Mouse (Mus musculus) megakaryocyte, embryonic 14.5 days (primary cell): ENCODE data around the gene Slc7a5. TPM values are rescaled to one million over a fixed set of nuclear protein-coding genes. Genes with fewer than 3 reads are reported as not detected.

Experiments used
- H3K27me3 ChIP-seq: replicated peaks from 2 replicates; pipeline ENCODE3; 2012; ENCODE audit warnings: inconsistent platforms
- H3K36me3 ChIP-seq: replicated peaks from 2 replicates; pipeline ENCODE3; 2012; ENCODE audit warnings: low read length, inconsistent platforms, mixed read lengths
- H3K4me1 ChIP-seq: 2 replicates; pipeline ENCODE4 v1.6.1; 2012; ENCODE audit warnings: inconsistent platforms
- H3K4me3 ChIP-seq: replicated peaks from 2 replicates; pipeline ENCODE3; 2012; ENCODE audit warnings: moderate library complexity, mild to moderate bottlenecking, inconsistent platforms
- H3K9me3 ChIP-seq: 2 replicates; pipeline ENCODE4 v1.6.1; 2012; ENCODE audit warnings: inconsistent platforms
- FLI1 ChIP-seq: IDR thresholded peaks from 2 replicates; pipeline ENCODE4 v1.6.1; 2012; ENCODE audit warnings: low read length, inconsistent platforms, mixed read lengths
- GATA1 ChIP-seq: IDR thresholded peaks from 3 replicates; pipeline ENCODE4 v1.6.1; 2012; ENCODE audit warnings: mixed read lengths, low read length, inconsistent platforms, borderline replicate concordance
- polyA plus RNA-seq: library from polyadenylated mRNA; stranded (reverse); fragments of >175 nt; gene quantifications from 2 replicates; pipeline ENCODE4 v1.2.3, GENCODE M21; 2012; ENCODE audit warnings: low replicate concordance; ENCODE audit not compliant: insufficient read depth

The Slc7a5 gene
- polyA plus RNA-seq, 1 experiment: 77.3 TPM

DNA sequence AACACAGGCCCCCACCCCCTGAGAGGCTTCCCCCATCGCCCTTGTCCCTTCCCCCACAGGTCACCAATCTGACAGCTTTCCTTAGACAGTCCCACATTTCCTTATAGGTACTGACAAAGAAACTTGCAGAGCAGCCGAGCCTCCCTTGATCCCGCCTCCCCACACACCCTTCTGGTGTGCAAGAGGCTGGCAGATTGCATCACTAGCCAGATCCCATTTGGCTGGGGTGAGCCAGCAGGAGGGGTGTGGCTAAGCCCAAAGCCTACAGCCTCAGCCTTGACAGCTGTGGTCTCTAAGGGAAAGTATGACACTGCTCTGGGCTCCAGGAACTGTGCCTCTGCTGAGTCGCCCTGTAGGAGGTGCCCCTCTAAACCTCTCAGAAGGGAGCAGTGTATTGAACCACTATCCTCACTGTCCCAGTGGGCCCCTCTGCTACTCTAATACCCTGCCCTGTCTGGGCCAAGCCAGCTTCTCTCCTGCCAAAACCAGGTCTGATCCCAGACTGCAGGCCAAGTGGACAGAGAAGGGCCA lies 9.0 kb downstream of the Slc7a5 start:
- H3K36me3 ChIP-seq: peaks cover 70% of the 10 kb centered on the region
- TF ChIP-seq GATA1 (no peak), FLI1 (no peak)
- no peaks in the 10 kb centered on the region for H3K9me3 ChIP-seq
- H3K4me1 ChIP-seq: peaks cover 99% of the 10 kb centered on the region
- peak overlapping the region; percentile 89 for H3K4me3 ChIP-seq
- H3K27me3 ChIP-seq: no peaks in the 10 kb centered on the region

DNA sequence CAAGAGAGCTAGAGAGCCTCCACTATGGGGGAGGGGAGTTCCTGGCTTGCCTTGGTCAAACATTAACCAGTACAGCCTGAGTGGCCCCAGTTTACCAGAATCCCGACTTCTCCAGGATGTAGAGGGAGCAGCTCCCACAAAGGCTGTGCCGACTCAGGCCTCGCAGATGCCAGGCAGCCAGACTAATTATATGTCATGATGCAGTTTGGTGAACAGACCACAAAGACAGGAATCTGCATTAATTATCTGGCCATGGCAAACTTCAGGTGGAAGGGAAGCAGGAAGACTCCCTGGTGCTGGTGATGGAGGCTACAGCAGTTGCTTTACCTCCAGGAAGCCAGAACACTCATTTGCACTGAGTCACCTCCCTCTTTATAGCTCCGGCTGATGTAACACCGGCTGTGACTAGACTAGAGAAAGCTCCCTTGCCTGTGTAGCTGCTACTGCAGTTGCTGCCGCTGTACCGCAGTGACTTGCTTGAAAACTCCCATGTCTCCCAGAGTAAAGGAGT lies 9.6 kb downstream of the Slc7a5 start:
- Histone ChIP-seq H3K27me3 (no peaks in the 10 kb centered on the region), H3K4me3 (peak overlapping the region; percentile 89), H3K36me3 (peaks cover 71% of the 10 kb centered on the region), H3K4me1 (peaks cover 99% of the 10 kb centered on the region), H3K9me3 (no peaks in the 10 kb centered on the region)
- TF ChIP-seq FLI1 (no peak), GATA1 (no peak)

- Histone ChIP-seq H3K4me1 (peaks cover 99% of the 10 kb centered on the region), H3K4me3 (peak overlapping the region; percentile 89), H3K36me3 (peaks cover 72% of the 10 kb centered on the region), H3K9me3 (no peaks in the 10 kb centered on the region), H3K27me3 (no peaks in the 10 kb centered on the region)
- TF ChIP-seq FLI1 (no peak), GATA1 (no peak)
These were observed 10.3 kb downstream of the Slc7a5 start for GRCm38 (mm10) chr8:121897205-121897604.

DNA sequence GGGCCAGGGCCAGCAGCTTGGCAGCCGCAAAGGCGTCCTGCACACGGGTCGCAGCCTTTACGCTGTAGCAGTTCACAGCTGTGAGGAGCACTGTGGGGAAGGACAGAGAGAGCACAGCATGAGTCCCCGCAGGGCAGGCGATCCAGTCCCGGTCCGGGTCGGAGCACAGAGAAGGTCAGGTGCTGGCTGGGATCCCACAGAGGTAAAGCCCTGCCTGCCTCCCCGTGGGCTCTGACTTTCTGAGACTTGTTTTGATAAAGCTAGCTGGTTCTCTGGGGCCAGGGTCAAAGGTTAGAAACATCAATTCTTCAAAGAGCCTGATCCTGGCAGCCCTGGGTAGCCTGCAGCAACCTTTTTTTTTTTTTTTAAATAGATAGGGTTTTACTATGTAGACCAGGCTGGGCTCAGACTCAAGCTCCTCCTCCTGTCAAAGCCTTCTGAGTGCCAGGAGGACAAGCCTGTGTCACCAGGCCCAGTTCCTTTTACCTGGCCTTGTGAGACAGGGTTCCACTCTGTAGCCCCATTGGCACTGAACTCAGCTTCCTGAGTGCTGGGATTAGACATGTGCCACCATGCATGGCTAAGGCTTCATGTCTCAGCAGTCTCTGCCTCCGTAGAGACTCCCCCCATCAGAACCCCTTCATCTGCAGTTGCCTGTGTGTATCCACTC lies 10.9 kb downstream of the Slc7a5 start:
- TF ChIP-seq GATA1: no peak
- no peak for TF ChIP-seq FLI1
- peaks cover 99% of the 10 kb centered on the region for H3K4me1 ChIP-seq

GRCm38 (mm10) chr8:121895910-121896309 lies 11.6 kb downstream of the Slc7a5 start:
- Histone ChIP-seq H3K27me3 (no peaks in the 10 kb centered on the region), H3K4me1 (peaks cover 96% of the 10 kb centered on the region), H3K9me3 (no peaks in the 10 kb centered on the region), H3K36me3 (peaks cover 72% of the 10 kb centered on the region), H3K4me3 (no peak overlapping the region)
- TF ChIP-seq GATA1 (no peak), FLI1 (no peak)

More for the DNA sequence above, 10.9 kb downstream of the Slc7a5 start:
- no peak overlapping the region for H3K4me3 ChIP-seq
- no peaks in the 10 kb centered on the region for H3K9me3 ChIP-seq
- H3K27me3 ChIP-seq: no peaks in the 10 kb centered on the region
- peaks cover 72% of the 10 kb centered on the region for H3K36me3 ChIP-seq

DNA sequence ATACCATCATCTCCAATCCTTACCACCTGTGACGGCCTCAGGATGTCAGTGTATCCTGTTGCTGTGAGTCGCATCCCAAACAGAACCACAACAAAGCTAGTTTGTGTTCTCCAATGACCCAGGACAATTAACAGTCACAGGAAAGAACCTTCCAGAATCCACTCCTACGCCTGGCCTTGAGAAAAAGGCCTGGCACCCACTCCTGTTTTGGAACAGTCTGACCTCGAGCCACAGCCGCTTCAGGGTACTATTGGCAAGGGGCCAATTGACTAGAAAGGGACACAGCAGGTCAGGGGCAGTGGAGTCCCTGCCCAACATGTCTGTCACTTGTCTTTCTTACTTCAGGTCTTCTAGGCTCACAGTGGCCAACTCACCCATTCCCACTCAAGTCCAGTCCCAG lies 14.6 kb downstream of the Slc7a5 start:
- Histone ChIP-seq H3K27me3 (no peaks in the 10 kb centered on the region), H3K9me3 (no peaks in the 10 kb centered on the region), H3K4me3 (no peak overlapping the region), H3K36me3 (peaks cover 96% of the 10 kb centered on the region), H3K4me1 (peaks cover 82% of the 10 kb centered on the region)
- no peak for TF ChIP-seq FLI1
- TF ChIP-seq GATA1: no peak

DNA sequence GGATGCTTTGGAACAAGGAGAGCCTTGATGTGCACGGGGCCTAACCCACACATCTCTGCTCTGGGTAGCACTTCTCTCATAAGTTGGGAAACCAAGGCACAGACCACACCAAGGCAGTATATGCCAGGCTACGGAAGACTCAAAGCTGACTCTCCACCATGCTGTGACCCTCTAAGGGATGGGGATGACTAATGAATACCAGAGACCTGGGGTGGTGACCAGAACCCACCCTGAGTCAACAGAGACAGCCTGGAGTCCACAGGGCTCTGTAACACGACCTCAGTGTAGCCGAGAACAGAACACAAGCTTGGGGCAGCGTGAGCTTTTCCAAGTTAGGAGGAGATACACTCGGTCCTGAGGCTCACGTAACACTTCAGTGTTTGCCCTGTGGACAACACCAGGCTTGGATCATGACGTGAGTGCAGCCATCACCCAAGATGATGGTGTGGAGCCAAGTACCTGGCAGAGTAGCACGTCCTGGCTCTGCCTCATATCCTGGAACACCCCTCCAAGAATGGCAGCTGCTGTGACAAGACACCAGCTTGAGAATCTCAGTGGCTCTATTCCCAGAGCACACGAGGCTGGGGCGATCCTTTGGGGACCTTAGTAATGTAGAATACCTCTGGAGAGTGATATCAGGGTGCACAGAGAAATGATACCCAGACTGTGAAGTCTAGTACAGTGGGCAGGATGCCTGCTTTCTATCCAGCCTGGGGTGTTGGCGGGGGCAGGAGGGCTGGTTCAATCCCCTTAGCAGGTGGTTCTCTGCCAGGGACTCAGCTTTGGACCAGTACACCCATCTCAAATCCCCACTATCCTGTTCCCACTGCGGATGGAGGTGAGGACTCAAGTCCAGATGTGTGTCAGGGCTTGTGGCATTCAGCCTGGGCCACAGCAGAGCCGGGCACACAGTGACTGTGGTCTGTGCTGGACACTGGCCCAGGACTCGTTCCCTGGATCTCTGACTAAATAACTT lies 17.4 kb downstream of the Slc7a5 start:
- Histone ChIP-seq H3K4me1 (peaks cover 62% of the 10 kb centered on the region), H3K36me3 (peaks cover 100% of the 10 kb centered on the region)

GRCm38 (mm10) chr8:121889317-121889716 lies 18.2 kb downstream of the Slc7a5 start:
- H3K36me3 ChIP-seq: peaks cover 100% of the 10 kb centered on the region
- H3K27me3 ChIP-seq: no peaks in the 10 kb centered on the region
- H3K4me3 ChIP-seq: no peak overlapping the region
- H3K9me3 ChIP-seq: no peaks in the 10 kb centered on the region
- peaks cover 63% of the 10 kb centered on the region for H3K4me1 ChIP-seq
- TF ChIP-seq GATA1: no peak
- TF ChIP-seq FLI1: no peak

More for the DNA sequence above, 17.4 kb downstream of the Slc7a5 start:
- Histone ChIP-seq H3K27me3 (no peaks in the 10 kb centered on the region), H3K9me3 (no peaks in the 10 kb centered on the region), H3K4me3 (no peak overlapping the region)
- TF ChIP-seq FLI1: no peak
- TF ChIP-seq GATA1: no peak

GRCm38 (mm10) chr8:121887547-121887946 lies 19.9 kb downstream of the Slc7a5 start:
- TF ChIP-seq FLI1 (no peak), GATA1 (no peak)
- Histone ChIP-seq H3K36me3 (peaks cover 100% of the 10 kb centered on the region), H3K4me1 (peaks cover 46% of the 10 kb centered on the region), H3K27me3 (no peaks in the 10 kb centered on the region), H3K4me3 (no peak overlapping the region), H3K9me3 (no peaks in the 10 kb centered on the region)

DNA sequence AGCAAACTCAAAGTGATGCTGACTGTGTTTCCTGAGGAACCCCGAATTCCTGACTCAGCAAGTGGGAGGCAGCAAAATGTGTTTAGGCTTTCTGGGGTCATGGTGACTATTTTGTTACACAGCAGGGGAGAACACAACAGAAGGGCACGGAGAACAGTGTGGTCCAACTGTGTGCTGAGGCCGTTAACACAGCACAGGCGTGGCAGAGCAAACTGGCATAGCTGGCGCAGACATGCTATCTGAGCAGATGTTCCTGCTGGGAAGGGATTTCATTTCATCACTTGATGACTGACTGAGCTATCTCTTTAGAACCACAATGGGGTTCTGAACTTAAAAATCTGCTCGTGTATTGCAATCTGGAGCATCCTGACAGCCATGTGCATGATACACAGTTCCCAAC lies 22.1 kb downstream of the Slc7a5 start:
- H3K36me3 ChIP-seq: peaks cover 100% of the 10 kb centered on the region
- H3K4me3 ChIP-seq: no peak overlapping the region
- TF ChIP-seq FLI1: no peak
- TF ChIP-seq GATA1: no peak
- H3K27me3 ChIP-seq: no peaks in the 10 kb centered on the region
- no peaks in the 10 kb centered on the region for H3K9me3 ChIP-seq
- peaks cover 34% of the 10 kb centered on the region for H3K4me1 ChIP-seq
